Mouse (Mus musculus) bone marrow macrophage, adult 2 months (primary cell): ENCODE measurements around the gene Myo18b. TPM values are rescaled to one million over a fixed set of nuclear protein-coding genes. Genes with fewer than 3 reads are reported as not detected.

Experiments used
- H3K27ac ChIP-seq: 2 replicates; pipeline ENCODE4 v1.5.1; 2012; ENCODE audit warnings: low read depth, low read length; ENCODE audit not compliant: insufficient read depth
- H3K4me1 ChIP-seq: 2 replicates; pipeline ENCODE4 v1.6.1; 2012; ENCODE audit warnings: low read length; ENCODE audit not compliant: control insufficient read depth, insufficient read depth
- H3K4me3 ChIP-seq: 2 replicates; pipeline ENCODE4 v1.5.1; 2012; ENCODE audit warnings: mild to moderate bottlenecking, low read length, moderate library complexity; ENCODE audit not compliant: insufficient read depth
- CTCF ChIP-seq: IDR thresholded peaks from 2 replicates; pipeline ENCODE4 v1.5.1; 2012; ENCODE audit warnings: low read depth, mild to moderate bottlenecking, low read length, moderate library complexity
- POLR2A ChIP-seq: IDR thresholded peaks from 2 replicates; pipeline ENCODE4 v1.6.1; 2012; ENCODE audit warnings: mild to moderate bottlenecking, low read depth, low read length, borderline replicate concordance
- polyA plus RNA-seq: library from polyadenylated mRNA; stranded (reverse); fragments of >200 nt; gene quantifications from 2 replicates; pipeline ENCODE4 v1.2.4, GENCODE M21; 2012; ENCODE audit not compliant: missing spikeins, insufficient read depth, insufficient read length

Gene Myo18b
- polyA plus RNA-seq, 1 experiment = not detected

- Histone ChIP-seq H3K4me1 (no peaks in the 10 kb centered on the region), H3K27ac (no peak overlapping the region), H3K4me3 (no peak overlapping the region)
- TF ChIP-seq CTCF (no peak), POLR2A (no peak)
These were observed 252.5 kb downstream of the Myo18b start for GRCm38 (mm10) chr5:112643533-112644272.

DNA sequence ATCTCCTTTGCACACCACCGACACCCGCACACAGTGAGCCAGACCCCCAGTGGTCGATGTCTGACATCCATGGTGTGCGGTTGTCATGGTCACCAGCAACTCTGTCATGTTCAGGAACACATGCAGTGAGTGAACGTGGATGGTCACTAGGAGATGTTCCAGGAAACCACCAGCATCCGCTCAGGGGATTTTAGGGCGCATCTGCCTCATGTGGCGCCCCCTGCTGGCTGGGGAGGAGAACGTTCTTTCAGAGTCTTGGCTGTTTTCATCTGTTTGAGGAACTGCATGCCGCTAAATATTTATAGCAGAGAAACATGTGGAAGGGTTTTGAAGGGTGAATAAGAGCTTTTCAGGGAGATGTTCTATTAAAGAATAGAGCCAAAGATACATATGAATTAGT, 253.4 kb downstream of the Myo18b start:
- Histone ChIP-seq H3K27ac (no peak overlapping the region), H3K4me3 (no peak overlapping the region), H3K4me1 (no peaks in the 10 kb centered on the region)
- TF ChIP-seq POLR2A (no peak), CTCF (no peak)

DNA sequence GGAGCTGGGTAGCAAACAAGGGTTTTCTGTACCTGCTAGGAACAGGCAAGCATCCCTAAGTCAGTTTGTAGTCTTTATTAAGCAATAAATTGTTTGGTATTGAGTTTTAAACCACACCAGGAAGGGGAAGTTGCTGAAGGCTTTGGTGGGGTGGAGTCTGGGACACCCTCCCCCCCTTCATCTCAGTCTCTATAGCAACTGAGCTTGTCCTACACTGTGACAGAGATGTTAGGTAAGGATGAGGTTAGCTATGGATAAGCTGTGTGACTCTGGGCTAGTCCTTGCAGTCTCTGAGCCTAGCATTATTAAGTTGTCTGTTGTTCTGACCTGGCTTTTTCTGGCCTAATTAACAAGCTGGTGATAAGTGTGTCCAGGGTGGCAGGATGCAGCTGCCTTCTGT, 254.4 kb downstream of the Myo18b start:
- no peak overlapping the region for H3K27ac ChIP-seq
- no peak for TF ChIP-seq POLR2A
- TF ChIP-seq CTCF = no peak
- no peaks in the 10 kb centered on the region for H3K4me1 ChIP-seq
- no peak overlapping the region for H3K4me3 ChIP-seq

DNA sequence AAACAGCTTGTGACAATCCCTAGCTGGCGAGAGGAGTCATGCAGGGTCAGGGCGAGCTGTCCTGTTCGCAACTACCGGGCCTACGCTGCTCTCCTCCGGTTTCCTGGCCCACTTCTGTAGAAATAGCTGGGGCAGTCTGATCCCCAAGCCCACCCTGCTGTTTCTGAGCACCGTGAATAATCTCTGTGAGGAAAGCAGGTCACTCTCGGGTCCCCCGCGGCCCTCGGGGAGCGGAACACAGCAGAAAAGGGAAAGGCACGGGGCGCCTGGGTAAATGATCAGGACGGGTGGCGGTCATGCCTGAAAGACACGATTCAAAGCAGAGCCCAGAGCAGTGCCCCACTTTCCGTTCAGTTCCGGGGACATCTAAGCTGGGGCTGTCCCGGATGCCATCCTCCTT, 255.0 kb downstream of the Myo18b start:
- H3K27ac ChIP-seq = no peak overlapping the region

GRCm38 (mm10) chr5:112640651-112641050, 255.5 kb downstream of the Myo18b start:
- no peak overlapping the region for H3K4me3 ChIP-seq
- H3K4me1 ChIP-seq = no peaks in the 10 kb centered on the region
- no peak for TF ChIP-seq POLR2A
- no peak for TF ChIP-seq CTCF

More for the DNA sequence above, 255.0 kb downstream of the Myo18b start:
- no peak overlapping the region for H3K4me3 ChIP-seq
- TF ChIP-seq POLR2A (no peak), CTCF (no peak)
- no peaks in the 10 kb centered on the region for H3K4me1 ChIP-seq

More at GRCm38 (mm10) chr5:112640651-112641050, 255.5 kb downstream of the Myo18b start:
- no peak overlapping the region for H3K27ac ChIP-seq

Other genes starting within 250 kb of the Myo18b start
- gene Grk3, start 119.4 kb upstream of the Myo18b start, polyA plus RNA-seq = 32.9 and 33.9 TPM in 2 replicates
- not detected in 2 replicates for gene Crybb2, start 173.8 kb upstream of the Myo18b start, polyA plus RNA-seq
- not detected in 2 replicates for gene Crybb3, start 185.2 kb upstream of the Myo18b start, polyA plus RNA-seq